Mouse (Mus musculus): Measurements from ENCODE around the gene Brca1.

The Brca1 gene

DNA sequence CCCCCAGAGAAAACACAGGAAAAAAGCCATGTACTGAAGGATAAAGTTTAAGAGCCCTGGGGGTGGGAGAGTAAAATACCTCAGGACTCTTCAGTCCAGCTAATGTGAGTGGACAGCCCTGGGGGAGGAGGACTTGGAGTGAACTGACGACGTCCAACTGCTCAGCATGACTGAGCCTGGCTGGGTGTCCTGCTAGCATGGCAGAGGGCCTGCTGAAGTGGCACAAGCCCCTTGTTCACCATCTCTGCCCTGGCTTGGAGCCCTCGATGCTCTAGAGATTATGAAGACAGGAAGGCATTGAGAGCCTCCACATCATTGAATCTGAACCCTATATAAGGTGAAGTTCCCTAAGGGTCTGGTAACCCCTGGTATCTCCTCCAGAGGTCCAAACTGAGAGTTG, 79.8 kb downstream of the Brca1 start:
- CTCF ChIA-PET: no interaction called here

DNA sequence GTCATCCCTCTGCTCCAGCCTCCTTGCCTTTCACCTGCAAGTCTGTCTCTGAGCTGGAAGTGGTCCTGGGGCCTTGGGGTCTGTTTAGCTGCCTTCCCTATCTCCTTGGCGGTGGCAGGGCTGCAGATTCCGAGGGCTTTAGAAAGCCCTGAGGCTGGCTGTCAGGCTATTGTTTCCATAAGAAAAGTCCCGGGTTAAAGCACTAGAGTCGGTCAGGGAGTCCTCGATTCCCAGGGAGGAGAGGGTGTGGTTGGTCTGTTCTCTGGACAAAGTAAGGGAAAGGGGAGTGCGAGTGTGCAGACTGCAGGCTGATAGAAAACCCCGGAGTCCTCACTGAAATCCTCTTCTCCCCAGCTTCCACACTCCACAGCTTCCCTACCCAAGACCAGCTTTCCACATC, 81.5 kb downstream of the Brca1 start:
- CTCF ChIA-PET: interaction anchor here (0.6 kb wide), 1 partner anchor 32 kb away, joined by 8 read pairs; no protein-coding TSS in a partner anchor

DNA sequence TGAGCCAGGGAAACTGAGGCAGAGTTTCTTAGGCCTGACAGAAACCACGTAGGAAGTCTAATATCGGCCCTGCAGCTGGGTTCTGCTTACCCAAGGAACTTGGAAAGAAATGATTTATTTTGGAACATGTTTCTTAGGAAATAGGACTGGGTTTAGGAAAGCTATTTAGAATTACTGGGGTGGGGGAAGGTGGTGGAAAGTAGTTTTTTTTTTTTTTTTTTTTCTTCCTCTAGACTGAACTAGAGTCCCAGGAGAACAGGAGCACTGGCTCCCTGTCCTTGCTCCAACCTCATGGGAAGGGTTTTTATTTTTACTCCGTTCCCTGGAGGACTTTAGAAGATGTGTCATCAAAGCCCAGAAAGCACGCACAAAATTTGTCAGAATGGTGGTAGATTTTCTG, 82.6 kb downstream of the Brca1 start:
- CTCF ChIA-PET: interaction anchor here (0.6 kb wide), 2 partner anchors 9 to 937 kb away, joined by 3 to 5 read pairs; no protein-coding TSS in a partner anchor

DNA sequence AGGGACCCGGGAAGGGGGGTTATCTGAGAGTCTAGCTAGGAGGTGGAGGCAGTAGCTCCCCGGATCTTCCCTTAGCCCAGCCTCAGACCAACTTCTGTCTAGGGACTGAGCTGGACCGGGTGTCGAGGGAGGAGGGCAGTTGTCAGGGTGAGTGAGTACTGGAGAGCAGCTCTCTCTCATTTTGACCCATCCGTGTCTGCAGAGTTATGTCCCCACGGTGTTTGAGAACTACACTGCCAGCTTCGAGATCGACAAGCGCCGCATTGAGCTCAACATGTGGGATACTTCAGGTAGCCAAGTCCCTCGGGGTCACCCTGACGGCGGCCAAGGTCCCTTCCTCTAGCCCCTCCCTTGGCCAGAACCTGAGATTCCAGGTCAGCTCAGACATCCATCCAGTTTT, 83.0 kb downstream of the Brca1 start:
- CTCF ChIA-PET: interaction anchor here (0.6 kb wide), 2 partner anchors 10 to 937 kb away, joined by 3 to 5 read pairs; no protein-coding TSS in a partner anchor

DNA sequence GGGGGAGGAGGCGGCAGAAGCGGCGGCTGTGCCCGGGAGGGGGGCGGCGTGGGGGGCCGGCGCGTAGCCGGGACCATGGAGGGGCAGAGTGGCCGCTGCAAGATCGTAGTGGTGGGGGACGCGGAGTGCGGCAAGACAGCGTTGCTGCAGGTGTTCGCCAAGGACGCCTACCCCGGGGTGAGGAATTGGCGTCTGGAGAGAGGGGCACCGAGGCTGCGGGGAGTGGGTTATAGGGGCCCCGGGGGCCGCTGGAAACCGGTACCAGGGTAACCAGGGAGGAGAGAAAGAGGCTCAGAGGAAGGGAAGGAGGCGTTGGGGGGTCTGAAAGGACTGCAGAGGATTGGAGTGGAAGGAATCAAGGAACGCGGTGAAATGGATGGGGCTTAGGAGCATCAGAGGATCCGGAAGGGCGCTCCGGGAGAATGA, 83.5 kb downstream of the Brca1 start:
- CTCF ChIA-PET: no interaction called here

DNA sequence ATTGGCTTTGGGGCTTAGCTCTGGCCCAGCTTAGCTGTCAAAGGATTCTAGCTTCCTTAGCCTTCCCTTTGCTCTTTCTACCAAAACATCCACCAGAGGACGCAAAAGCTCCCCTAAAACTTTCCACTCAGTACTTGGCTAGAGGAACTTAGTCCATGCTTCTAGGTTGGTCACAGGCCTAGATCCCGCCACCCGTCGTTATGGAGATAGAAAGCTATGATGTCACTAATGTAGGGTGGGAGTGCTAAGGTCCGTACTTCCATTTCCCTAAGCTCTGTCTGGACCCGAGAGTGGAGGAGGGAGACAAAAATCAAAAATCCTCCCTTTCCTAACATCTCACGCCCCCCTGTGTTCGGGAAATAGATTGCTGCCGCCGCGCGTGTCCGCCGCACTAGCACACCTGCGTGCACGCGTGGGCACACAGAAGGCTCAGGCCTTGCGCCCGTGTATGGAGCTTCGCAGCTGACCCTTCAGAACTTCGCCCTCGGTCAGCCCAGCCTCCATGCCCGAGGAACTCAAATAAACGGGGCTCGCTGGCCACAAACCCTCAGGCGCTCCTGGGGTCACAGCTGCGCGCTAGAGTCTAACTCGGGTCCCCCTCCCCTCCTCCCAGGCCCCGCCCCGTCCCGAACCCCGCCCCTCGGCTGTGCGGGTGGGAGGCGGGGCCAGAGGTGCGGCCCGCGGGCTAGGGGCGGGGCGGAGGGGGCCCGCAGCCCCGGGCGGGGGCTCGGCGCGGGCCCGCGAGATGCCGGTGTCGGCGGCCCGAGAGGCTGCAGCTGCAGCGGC, 84.1 kb downstream of the Brca1 start:
- CTCF ChIA-PET: no interaction called here

DNA sequence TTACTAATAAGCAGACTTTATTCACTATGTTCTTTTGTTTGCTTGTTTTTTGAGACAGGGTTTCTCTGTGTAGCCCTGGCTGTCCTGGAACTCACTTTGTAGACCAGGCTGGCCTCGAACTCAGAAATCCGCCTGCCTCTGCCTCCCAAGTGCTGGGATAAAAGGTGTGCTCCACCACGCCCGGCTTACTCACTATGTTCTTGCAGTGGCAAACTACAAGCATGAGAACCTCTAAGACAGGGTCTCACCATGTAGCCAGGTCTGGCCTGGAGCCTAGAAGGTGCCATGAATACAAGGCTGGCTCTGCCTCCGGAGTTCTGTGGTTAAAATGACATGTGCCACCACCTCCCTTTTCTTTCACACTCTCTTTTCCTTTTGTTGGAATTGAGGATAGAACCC, 85.2 kb downstream of the Brca1 start:
- CTCF ChIA-PET: interaction anchor here (1.3 kb wide), 1 partner anchor 17 kb away, joined by 3 read pairs; no protein-coding TSS in a partner anchor

DNA sequence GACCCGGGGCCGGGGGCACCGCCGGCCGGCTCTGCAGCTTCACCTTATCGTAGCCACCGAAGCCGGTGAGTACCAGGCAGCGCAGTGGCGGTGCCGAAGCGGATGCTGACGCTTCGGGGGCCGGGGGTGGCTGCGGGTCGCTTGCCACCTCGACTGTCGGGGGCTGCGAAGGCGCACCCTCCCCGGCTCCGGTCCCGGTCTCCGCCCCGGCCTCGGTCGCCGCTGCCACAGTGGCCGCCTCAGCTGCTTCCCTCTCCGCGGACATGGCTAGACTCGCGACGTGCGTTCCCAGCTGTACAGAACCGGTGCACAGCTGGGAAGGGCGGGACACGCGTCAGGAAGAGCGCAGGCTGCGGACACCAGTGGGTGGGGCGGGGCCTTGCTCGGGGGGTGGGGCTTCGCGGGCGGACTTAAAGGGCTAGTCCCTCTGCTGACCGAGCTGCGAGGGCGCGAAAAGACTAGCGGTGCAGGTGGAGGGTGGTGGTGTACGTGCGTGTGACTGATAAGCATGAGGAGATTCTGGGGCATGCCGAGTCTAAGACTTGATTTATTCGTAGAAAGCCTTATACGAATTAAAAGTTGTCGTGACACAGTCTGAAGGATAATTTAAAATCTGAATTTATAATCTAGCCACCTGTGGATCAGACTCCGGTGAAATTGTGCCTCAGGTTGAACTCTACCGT, 85.7 kb downstream of the Brca1 start, which contains the start of gene Vat1:
Vat1 (minus strand) TSS at position 362 of the 683 bp plus-strand sequence.
- CTCF ChIA-PET: interaction anchor here (0.7 to 1.3 kb wide), 2 partner anchors 16 to 24 kb away, joined by 3 to 7 read pairs; partner anchors contain the start of gene Rpl27

DNA sequence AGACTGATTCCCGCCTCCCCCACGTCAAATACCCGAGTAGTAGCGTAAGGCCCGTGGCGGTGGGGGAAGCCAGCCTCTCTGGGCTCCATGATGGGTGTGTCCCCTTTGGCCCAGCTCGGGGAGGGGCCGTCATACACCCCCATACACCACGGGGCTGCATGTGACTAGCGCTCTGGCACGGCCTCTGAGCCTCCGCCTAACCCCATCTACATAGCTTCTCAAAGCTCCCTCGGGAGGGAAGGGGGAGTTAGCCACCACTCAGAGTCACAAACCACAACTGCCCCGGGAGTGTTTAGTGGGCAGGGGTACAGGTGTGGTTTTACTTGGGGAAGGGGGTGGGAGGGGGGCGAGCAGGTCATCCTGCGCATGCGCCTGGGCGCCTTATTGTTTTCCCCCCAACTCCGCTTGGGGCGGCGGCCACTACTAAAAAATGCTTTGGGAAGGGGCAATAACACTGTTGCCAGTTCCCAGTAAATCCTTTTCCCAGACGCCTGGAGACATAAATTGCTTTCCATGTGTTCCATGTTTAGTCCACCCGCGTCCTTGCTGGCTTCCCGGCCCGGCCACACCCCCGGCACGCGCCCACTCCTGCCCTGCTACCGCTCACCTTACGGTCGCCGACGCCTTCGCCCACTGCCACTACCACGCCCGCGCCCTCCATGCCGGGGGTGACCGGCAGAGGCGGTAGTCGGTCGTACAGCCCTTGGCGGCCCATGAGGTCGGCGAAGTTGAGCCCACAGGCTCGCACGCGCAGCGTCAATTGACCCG, 86.5 kb downstream of the Brca1 start:
- CTCF ChIA-PET: interaction anchor here (0.7 to 1.3 kb wide), 3 partner anchors 16 to 23 kb away, joined by 3 to 7 read pairs (median 4); partner anchors contain the start of gene Rpl27

DNA sequence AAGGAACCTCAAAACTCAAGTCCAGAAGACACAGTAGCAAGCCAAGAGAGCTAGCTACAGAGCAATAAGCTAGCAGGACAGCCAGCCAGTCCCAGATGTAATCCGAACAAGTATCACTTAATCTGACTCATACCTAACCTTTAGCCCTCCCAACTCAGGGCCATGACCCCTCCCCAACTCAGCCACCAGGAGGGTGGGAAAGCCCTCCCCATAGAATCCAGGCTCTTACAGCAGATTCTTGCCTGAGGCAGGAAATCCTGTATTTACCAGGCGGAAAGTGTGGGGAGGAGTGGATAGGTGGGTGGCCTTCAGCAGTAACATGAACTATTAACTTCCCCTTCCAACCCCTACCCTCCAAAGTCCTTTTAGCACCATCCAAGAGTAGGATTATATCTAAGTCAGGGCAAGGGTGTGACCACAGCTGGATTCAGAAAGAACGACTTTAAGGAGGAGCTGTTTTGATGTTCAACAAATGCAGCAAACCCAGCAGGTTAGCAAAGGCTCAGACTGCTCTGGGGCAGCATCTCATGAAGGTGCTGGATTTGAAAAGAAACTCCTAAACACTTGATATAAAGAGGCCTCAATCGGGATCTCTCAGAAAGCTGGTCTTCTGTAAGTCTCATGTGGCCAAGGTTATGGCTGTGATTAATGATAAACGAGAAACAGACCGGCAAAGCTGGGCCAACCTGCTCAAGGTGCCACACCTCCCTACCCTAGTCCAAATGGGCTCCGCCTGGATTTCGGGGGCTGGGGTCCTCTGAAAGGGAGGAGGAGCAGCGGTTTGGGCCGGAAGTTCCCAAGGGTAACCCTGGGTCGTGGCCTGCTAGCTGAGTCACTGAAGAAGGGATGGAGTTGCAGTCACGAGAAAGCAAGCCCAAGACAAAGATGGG, 87.3 kb downstream of the Brca1 start, which contains the start of gene Rnd2:
Rnd2 (plus strand) TSS at position 789 of the 890 bp plus-strand sequence.
- CTCF ChIA-PET: interaction anchor here (0.9 kb wide), 1 partner anchor 19 kb away, joined by 4 read pairs; no protein-coding TSS in a partner anchor

DNA sequence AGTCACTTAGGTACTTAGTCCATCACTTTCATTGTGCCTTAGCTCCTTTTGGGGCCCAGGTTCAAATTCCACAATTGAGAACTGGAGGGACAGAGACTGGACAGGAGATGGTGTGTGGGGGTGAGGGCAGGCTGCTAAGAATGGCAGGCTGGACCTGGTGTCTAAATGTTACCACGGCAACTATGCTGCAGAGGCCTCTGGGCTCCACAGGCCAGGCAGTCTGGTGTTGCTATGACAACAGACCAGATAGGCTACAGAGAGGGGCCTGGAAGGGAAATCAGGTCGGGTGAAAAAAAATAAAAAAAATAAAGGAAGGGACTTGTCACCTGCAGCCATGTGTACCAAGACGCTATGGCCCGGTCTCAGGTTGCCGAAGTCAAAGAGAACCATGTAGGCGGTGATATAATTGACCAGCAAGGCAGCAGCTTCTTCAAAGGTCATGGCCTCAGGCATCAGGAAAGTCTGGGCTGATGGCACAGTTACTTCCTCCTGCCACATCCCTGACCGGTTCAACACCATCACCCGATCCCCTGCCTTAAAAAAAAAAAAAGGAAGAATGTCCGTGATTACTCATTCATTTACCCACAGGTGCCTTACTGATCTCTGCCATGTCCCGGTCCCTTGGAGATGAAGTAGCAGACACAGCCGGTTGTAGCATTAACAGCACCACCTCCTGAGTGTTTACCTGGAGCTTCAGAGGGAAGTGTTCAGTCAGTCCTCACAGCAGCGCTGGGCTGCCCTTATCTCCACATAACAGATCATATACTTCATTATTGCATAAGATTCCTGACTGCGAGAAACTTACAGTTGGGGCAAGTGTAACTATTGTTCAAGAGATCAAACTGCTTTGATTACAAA, 88.9 kb downstream of the Brca1 start:
- CTCF ChIA-PET: interaction anchor here (0.7 kb wide), 1 partner anchor 19 kb away, joined by 4 read pairs; no protein-coding TSS in a partner anchor

DNA sequence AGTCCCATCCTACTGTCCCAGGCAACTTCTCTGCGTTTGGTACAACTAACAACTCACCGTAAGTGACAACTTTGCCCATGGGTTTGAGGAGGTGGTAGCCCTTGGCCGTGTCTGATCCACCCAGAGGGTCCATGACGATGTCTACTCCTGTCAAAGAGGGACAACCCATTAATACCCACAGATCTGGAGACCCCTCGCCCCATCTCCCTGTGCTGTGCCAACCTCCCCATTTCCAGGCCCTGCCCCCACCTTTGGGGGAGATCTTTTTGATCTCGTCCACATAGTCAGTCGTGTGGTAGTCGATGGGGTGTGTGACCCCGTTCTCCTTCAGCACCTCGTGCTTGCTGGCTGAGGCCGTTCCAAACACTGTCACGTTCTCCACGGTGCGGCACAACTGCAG, 89.6 kb downstream of the Brca1 start:
- CTCF ChIA-PET: no interaction called here

DNA sequence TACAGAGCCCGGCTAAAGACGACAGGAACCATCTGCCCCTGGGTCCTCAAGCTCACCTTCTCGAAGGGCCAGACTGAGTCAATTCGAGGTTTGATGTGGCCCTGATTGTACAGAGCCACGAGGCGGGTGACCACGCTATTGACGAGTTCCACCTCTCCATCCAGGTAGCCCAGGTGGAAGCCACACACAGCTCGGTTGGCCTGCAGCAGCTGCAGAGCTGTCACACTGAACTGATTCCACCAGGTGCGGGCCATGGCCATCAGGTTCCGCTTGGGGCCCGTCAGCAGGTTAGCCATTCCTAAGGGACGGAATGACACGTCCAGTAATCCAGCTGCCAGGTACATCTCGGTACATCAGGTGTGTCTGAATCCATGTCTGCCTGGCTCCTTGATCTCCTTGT, 91.4 kb downstream of the Brca1 start:
- CTCF ChIA-PET: no interaction called here

DNA sequence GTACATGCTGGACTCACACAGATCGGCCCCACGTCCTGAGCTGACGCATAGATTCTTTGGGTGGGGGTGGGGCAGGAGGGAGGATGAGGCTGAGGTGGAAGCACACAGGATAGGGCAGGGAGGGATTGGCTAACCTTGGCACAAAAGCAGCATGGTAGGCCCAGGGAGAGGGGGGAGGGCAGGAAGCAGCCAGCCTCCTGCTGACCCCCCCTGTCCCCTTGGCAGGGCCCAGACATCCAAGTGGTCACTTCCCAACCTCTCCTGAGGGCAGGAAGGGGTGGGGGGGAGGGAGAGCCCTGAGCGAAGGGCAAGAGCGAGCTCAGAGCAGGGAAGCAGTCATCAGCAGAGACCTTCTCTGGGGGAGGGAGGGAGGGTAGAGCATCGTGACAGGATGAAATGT, 92.0 kb downstream of the Brca1 start:
- CTCF ChIA-PET: interaction anchor here (0.7 kb wide), 1 partner anchor 140 kb away, joined by 8 read pairs; no protein-coding TSS in a partner anchor

DNA sequence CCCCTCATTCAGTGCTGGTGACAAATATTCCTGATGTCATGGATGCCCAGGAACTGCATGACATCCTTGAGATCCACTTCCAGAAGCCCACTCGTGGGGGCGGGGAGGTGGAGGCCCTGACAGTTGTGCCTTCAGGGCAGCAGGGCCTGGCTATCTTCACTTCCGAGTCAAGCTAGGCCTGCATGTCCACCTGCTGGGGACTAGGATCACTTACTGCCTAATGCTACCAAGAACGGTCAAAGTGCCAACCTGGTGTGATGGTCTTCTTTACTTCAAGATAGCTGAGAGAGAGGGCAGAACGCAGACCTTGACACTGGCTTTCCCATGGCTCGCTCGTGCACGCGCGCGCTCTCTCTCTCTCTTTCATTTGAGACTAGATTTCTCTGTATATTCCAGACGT, 93.5 kb downstream of the Brca1 start:
- CTCF ChIA-PET: interaction anchor here (1.0 kb wide), 1 partner anchor 13 kb away, joined by 3 read pairs; no protein-coding TSS in a partner anchor

DNA sequence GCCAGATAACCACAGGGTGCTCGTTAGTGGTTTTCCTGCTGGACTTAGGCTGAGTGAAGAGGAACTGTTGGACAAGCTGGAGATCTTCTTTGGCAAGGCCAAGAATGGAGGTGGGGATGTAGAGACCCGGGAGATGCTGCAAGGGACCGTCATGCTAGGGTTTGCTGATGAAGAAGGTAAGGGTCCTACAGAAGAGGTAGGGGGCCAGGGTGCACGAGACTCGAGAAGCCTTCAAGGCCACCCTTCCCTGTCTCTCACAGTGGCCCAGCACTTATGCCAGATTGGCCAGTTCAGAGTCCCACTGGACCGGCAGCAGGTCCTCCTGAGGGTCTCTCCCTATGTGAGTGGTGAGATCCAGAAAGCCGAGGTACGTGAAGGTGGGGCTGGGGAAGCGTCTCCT, 94.1 kb downstream of the Brca1 start:
- CTCF ChIA-PET: interaction anchor here (0.6 to 1.0 kb wide), 2 partner anchors 12 to 18 kb away, joined by 3 read pairs; no protein-coding TSS in a partner anchor

DNA sequence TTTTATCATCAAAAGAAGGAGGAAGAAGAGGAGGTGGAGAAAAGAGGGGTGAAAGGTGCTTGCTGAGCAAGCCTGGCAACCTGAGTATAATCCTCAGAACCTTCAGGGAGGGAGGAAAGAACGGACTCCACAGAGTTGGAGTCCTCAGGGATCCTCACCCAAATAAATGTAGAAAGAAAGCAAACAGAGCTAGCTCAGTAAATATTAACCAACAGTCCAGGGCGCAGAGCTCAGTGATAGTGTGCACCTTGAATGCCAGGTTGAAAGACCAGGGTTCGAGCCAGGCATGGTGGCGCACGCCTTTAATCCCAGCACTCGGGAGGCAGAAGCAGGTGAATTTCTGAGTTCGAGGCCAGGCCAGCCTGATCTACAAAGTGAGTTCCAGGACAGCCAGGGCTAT, 96.1 kb downstream of the Brca1 start:
- CTCF ChIA-PET: no interaction called here

DNA sequence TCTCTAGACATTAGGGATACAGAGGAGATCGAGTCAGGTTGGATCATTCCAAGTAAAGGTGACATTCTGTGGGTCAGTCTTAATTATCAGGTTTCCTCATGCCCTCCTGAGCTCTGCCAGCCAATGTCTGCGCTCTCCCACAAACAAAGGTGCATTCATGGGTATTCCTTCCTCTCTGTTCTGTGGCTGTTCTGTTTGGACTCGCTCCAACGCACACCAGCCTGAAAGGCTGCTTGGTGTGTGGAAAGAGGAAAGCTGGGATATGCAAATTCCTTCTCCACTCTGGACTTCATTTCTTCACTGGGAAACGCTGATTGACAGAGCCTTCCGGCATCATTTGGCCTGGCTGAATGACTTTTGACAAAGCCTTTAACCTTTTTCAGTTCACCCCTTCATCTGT, 97.1 kb downstream of the Brca1 start:
- CTCF ChIA-PET: interaction anchor here (0.5 kb wide), 1 partner anchor 216 kb away, joined by 3 read pairs; no protein-coding TSS in a partner anchor

DNA sequence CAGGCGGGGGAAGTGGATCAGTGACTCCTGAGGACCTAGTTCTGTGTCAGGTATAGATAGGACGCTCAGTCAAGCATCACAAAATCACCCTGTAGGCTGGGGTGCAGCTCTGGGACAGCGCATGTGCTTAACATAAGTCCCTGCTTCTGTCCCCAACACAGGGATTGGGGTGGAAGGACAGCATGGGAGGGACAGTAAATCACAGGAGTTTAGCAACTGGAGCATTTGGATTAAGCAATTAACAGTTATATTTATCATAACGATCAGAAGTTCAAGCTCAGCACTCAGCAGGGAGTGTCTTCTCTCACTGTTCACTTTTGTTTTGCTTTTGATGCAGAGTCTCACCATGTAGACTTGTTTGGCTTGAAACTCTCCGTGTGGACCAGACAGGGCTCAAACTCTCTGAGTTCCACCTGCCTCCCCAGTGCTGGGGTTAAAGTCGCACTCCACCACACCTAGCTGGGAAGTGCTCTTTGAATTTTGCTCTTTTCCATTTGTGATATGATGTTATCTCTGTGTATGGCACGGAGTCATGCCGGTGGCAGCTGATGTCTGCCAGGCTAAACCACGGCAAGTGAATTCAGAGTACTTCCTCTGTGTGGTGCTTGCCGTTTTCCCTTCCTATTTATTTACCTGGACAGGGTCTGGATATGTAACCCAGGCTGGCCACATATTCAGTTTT, 99.5 kb downstream of the Brca1 start:
- CTCF ChIA-PET: no interaction called here
